In the genomic region with DNA sequence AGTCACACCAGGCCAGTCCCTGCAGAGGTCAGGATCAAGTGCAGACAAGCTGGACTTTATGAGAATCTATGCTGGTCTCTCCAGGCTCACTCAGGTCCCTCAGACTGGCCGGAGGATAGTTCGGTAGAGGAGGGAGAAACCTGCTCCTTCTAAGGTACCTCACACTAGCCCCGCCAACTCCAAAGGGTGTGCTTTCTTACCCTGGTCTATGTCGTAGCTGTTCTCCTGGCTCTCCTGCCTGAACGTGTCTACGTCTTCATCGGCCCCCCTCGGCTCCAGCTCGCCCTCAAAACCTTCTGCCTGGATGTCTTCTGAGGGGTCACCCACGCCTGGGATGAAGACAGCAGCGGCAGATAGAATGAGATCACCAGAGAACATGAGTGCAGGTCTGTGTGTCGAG, we compare ENCODE assay signal across 22 mouse cellular contexts. TPM values are rescaled to one million over a fixed set of nuclear protein-coding genes. Genes with fewer than 3 reads are reported as not detected.
DNase-seq lines count a peak whose midpoint lies in the region; TF ChIP-seq lines count a peak whose summit lies in the region.
"Had no signal": no experiment of that assay in that cellular context is flagged by ENCODE, and none has a peak within 500 bp of the region (broad histone marks: within the 10 kb centered on the region; RNA-seq: fewer than 3 reads in every experiment).

No protein-coding gene starts in this region.

- no peaks in the 10 kb centered on the region for H3K27me3 ChIP-seq in heart, embryonic 10.5 days (ENCODE audit: insufficient read depth, poor library complexity, severe bottlenecking)

- WGBS in heart, embryonic 10.5 days = 85% methylated on average over 12 of the region's 12 CpGs

- intact Hi-C loops in gastrocnemius, adult 2 months (cut with DNase I) = loop anchor here (5.0 kb wide), 1 partner anchor 234 kb away; no protein-coding TSS in a partner anchor

- peak overlapping the region; percentile 90 for H3K27ac ChIP-seq in gastrocnemius, adult 2 months
- H3K27ac ChIP-seq in heart, embryonic 10.5 days = no peak overlapping the region

- H3K9me3 ChIP-seq in heart, embryonic 10.5 days = no peaks in the 10 kb centered on the region

- no peaks in the 10 kb centered on the region for H3K36me3 ChIP-seq in heart, embryonic 10.5 days
- H3K36me3 ChIP-seq: G1E had no signal

- peak overlapping the region; percentile 60 for H3K4me3 ChIP-seq in gastrocnemius, adult 2 months
- no peak overlapping the region for H3K4me3 ChIP-seq in heart, embryonic 10.5 days

- H3K4me1 ChIP-seq in heart, embryonic 10.5 days = peaks cover 12% of the 10 kb centered on the region

- no peak for TF ChIP-seq CTCF in gastrocnemius, adult 2 months (IDR thresholded peaks at IDR 0.05)

- DNase-seq in gastrocnemius, adult 2 months = peak; percentile 58
- DNase-seq in gastrocnemius, postnatal 10 days = no peak
- DNase-seq in heart, adult 11 months = peak; percentile 91
- no peak for DNase-seq in heart, embryonic 10.5 days (ENCODE audit: low spot score)
- DNase-seq in right cerebral cortex, postnatal 25 days = peak; percentile 2
- DNase-seq in right cerebral cortex, adult 2 months (ENCODE audit: low spot score in 2 of 2) = no peak
- DNase-seq: adrenal gland, adult 2 months; adrenal gland, adult 8-10 months; adrenal gland, postnatal 10 days; adrenal gland, postnatal 14 days; adrenal gland, postnatal 25 days; adrenal gland, postnatal 36 days; B cell, adult 2 months; cerebellum, adult 11 months; cerebellum, adult 11-12 months; cerebellum, adult 18-20 months had no signal

RNA-seq across cellular contexts. Expression of a gene that starts 19.3 kb away (rescaled TPM):
- total RNA-seq in gastrocnemius, adult 2 months (2021) = 10 to 100 TPM in 1 of 2 experiments, 1 to 10 TPM in 1; 4.7 to 17.5 TPM
- total RNA-seq in gastrocnemius, postnatal 10 days (2021) = 1 to 10 TPM; 8.5 to 9.1 TPM
- 1.8 and 2.4 TPM in 2 replicates for polyA plus RNA-seq in heart, embryonic 10.5 days (2016; fragmentation: Nextera tagmentation; extraction: Ambion mirVana)
- total RNA-seq: CH12.LX, G1E had no signal
- polyA plus RNA-seq: G1E had no signal

RNA-seq across cellular contexts. Expression of a gene that starts 28.7 kb away (rescaled TPM):
- total RNA-seq in gastrocnemius, adult 2 months (2021) = 1 to 10 TPM; 3.0 to 4.2 TPM
- total RNA-seq in gastrocnemius, postnatal 10 days (2021) = 1 to 10 TPM; 2.4 to 2.6 TPM
- 3.9 and 4.8 TPM in 2 replicates for polyA plus RNA-seq in heart, embryonic 10.5 days (2016; fragmentation: Nextera tagmentation; extraction: Ambion mirVana)
- polyA plus RNA-seq: G1E had no signal

RNA-seq across cellular contexts. Expression of a gene that starts 50.2 kb away (rescaled TPM):
- total RNA-seq in gastrocnemius, adult 2 months (2021) = not detected
- total RNA-seq in gastrocnemius, postnatal 10 days (2021) = not detected
- polyA plus RNA-seq in heart, embryonic 10.5 days (2016; fragmentation: Nextera tagmentation; extraction: Ambion mirVana) = 0.75 and 3.0 TPM in 2 replicates
- total RNA-seq: adrenal gland, postnatal 25 days had no signal
- polyA plus RNA-seq: C2C12, G1E had no signal

RNA-seq across cellular contexts. Expression of a gene that starts 59.1 kb away (rescaled TPM):
- total RNA-seq in gastrocnemius, adult 2 months (2021) = not detected
- under 1 TPM in 1 of 2 experiments, not detected in 1; 0.29 TPM for total RNA-seq in gastrocnemius, postnatal 10 days (2021)
- polyA plus RNA-seq in heart, embryonic 10.5 days (2016; fragmentation: Nextera tagmentation; extraction: Ambion mirVana) = not detected in 2 replicates
- total RNA-seq: adrenal gland, adult 18-20 months; adrenal gland, adult 2 months; adrenal gland, adult 8-10 months; adrenal gland, postnatal 14 days; adrenal gland, postnatal 25 days; adrenal gland, postnatal 36 days; CH12.LX; G1E had no signal
- polyA plus RNA-seq: adrenal gland, adult 2 months; brain, embryonic 14.5 days; C2C12; G1E; Patski had no signal

Comparison
In these comparisons a context has a peak if more than half of its experiments do, and no peak if none do; other contexts are left out.
1. DNase-seq: peak in gastrocnemius, adult 2 months (single experiment), heart, adult 11 months (single experiment) and right cerebral cortex, postnatal 25 days (single experiment); none in gastrocnemius, postnatal 10 days (single experiment), heart, embryonic 10.5 days (single experiment) and right cerebral cortex, adult 2 months (0 of 2).